Comparison of ENCODE assay signal across 8 mouse cellular contexts in genomic region chr7:63671904-63672303, GRCm38 (mm10).
A peak's percentile ranks its signal among the peaks of the same experiment; 100 is the strongest.
DNase-seq lines count a peak whose midpoint lies in the region; ATAC-seq and TF ChIP-seq lines count a peak whose summit lies in the region.
"Had no signal": no experiment of that assay in that cellular context is flagged by ENCODE, and none has a peak within 500 bp of the region (broad histone marks: within the 10 kb centered on the region; RNA-seq: fewer than 3 reads in every experiment).

No protein-coding gene starts in this region.

- no peaks in the 10 kb centered on the region for H3K27me3 ChIP-seq in MEL (ENCODE audit: control insufficient read depth in 1 of 2, insufficient read depth in 2 of 2, low read length in 2 of 2)
- no peaks in the 10 kb centered on the region for H3K27me3 ChIP-seq in forebrain, embryonic 12.5 days
- no peaks in the 10 kb centered on the region for H3K27me3 ChIP-seq in hindbrain, embryonic 12.5 days

- H3K4me3 ChIP-seq in MEL (ENCODE audit: control insufficient read depth in 1 of 2, insufficient read depth in 1 of 2, low read depth in 2 of 2, low read length in 2 of 2): no peak overlapping the region
- H3K4me3 ChIP-seq in forebrain, embryonic 12.5 days (replicated peaks): no peak overlapping the region
- H3K4me3 ChIP-seq in hindbrain, embryonic 12.5 days: no peak overlapping the region

- ATAC-seq in forebrain, embryonic 12.5 days (ENCODE audit: low FRiP score): peak; percentile 84
- ATAC-seq in hindbrain, embryonic 12.5 days (ENCODE audit: low FRiP score): peak; percentile 89

- no peak overlapping the region for H3K27ac ChIP-seq in MEL (ENCODE audit: control insufficient read depth, low read depth, low read length)
- no peak overlapping the region for H3K27ac ChIP-seq in forebrain, embryonic 12.5 days
- H3K27ac ChIP-seq in hindbrain, embryonic 12.5 days: no peak overlapping the region
- H3K27ac ChIP-seq: macrophage had no signal

- H3K4me1 ChIP-seq in MEL (ENCODE audit: control insufficient read depth in 1 of 2, insufficient read depth in 2 of 2, low read length in 2 of 2): no peaks in the 10 kb centered on the region
- H3K4me1 ChIP-seq in forebrain, embryonic 12.5 days: peaks cover 14% of the 10 kb centered on the region
- peaks cover 10% of the 10 kb centered on the region; the same call in 1 of the 2 replicates for H3K4me1 ChIP-seq in hindbrain, embryonic 12.5 days

- H3K36me3 ChIP-seq in MEL (ENCODE audit: control insufficient read depth in 1 of 2, insufficient read depth in 2 of 2, low read length in 2 of 2): no peaks in the 10 kb centered on the region
- H3K36me3 ChIP-seq in forebrain, embryonic 12.5 days (replicated peaks): no peaks in the 10 kb centered on the region
- H3K36me3 ChIP-seq in hindbrain, embryonic 12.5 days: no peaks in the 10 kb centered on the region

- peak; percentile 53 for TF ChIP-seq RAD21 in MEL (IDR thresholded peaks at IDR 0.05; ENCODE audit: low read depth, low read length)

- peak; percentile 45 for DNase-seq in MEL (ENCODE audit: low read depth, low spot score)
- peak; percentile 94 for DNase-seq in brain, embryonic 14.5 days (ENCODE audit: low read depth)
- peak; percentile 90 for DNase-seq in layer of hippocampus, adult 9-11 months
- DNase-seq in lung, postnatal 14 days: peak; percentile 48
- DNase-seq in right cerebral cortex, postnatal 10 days (ENCODE audit: low spot score in 2 of 2): peak; percentile 91 to 93

- no peak overlapping the region for H3K4me2 ChIP-seq in forebrain, embryonic 12.5 days
- H3K4me2 ChIP-seq in hindbrain, embryonic 12.5 days (replicated peaks): no peak overlapping the region

- no peak for TF ChIP-seq EP300 in MEL (IDR thresholded peaks at IDR 0.05; ENCODE audit: low read depth in 1 of 2, low read length in 2 of 2)

- no peak overlapping the region for H3K9ac ChIP-seq in MEL (ENCODE audit: control insufficient read depth, low read depth, low read length, poor library complexity, severe bottlenecking)
- H3K9ac ChIP-seq in forebrain, embryonic 12.5 days: no peak overlapping the region
- no peak overlapping the region for H3K9ac ChIP-seq in hindbrain, embryonic 12.5 days

- peak; percentile 67 to 73 (median 69) for TF ChIP-seq CTCF in MEL (IDR thresholded peaks at IDR 0.05 in 2 of 3, conservative IDR thresholded peaks at IDR 0.05 in 1 of 3; ENCODE audit: control insufficient read depth in 1 of 3, insufficient read depth in 1 of 3, low read depth in 2 of 3, low read length in 3 of 3, poor library complexity in 1 of 3, severe bottlenecking in 1 of 3)
- peak; percentile 85 for TF ChIP-seq CTCF in brain, embryonic 14.5 days (IDR thresholded peaks at IDR 0.05; ENCODE audit: borderline replicate concordance, extremely low read depth, insufficient read depth, insufficient read length)

- no peaks in the 10 kb centered on the region for H3K79me2 ChIP-seq in MEL (ENCODE audit: control insufficient read depth, insufficient read depth, low read length, poor library complexity)

- WGBS in forebrain, embryonic 12.5 days: 27% methylated on average over 3 of the region's 3 CpGs
- WGBS in hindbrain, embryonic 12.5 days: 30% methylated on average over 3 of the region's 3 CpGs

- no peaks in the 10 kb centered on the region for H3K9me3 ChIP-seq in MEL (replicated peaks; ENCODE audit: insufficient read depth, low read length)
- no peaks in the 10 kb centered on the region for H3K9me3 ChIP-seq in forebrain, embryonic 12.5 days
- H3K9me3 ChIP-seq in hindbrain, embryonic 12.5 days (replicated peaks): no peaks in the 10 kb centered on the region

- no peak for TF ChIP-seq POLR2A in MEL (IDR thresholded peaks at IDR 0.05; ENCODE audit: control insufficient read depth in 1 of 2, insufficient read depth in 1 of 2, low read depth in 1 of 2, low read length in 2 of 2, poor library complexity in 1 of 2)
- TF ChIP-seq POLR2A in brain, embryonic 14.5 days (IDR thresholded peaks at IDR 0.05; ENCODE audit: borderline replicate concordance, extremely low read depth, insufficient read depth, insufficient read length, poor library complexity, severe bottlenecking): no peak

TF ChIP-seq in MEL, 35 proteins besides CTCF, POLR2A, EP300 and RAD21:
- TF ChIP-seq MAFK (IDR thresholded peaks at IDR 0.05; ENCODE audit: borderline replicate concordance, low read depth, low read length) (no peak), SMC3 (IDR thresholded peaks at IDR 0.05; ENCODE audit: low read depth, low read length) (peak; percentile 67)
